Mouse (Mus musculus): Measurements from ENCODE around the gene Fat1.

DNA sequence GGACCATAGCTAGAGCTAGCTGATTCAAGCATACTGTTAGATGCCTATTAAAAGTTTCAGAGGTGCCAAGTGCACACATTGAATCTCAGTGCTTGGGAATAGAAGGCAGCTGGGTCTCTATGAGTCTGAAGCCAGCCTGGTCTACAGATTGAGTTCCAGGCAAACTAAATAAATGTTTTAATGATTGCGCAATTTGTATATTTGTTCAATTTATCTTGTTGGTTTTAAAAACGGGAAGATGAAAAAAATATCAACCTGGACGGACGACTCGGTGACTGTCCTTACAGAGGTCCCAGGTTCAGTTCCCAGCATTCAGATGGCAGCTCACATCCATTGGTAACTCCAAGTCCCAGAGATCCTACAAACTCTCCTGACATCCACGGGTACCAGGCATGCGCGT lies 135.7 kb downstream of the Fat1 start:
- TF ChIP-seq POLR2A (IDR thresholded peaks at IDR 0.05; ENCODE audit: insufficient read depth, low read length), result no peak
- no peak for TF ChIP-seq CTCF (IDR thresholded peaks at IDR 0.05; ENCODE audit: low read depth, low read length)

Data from ES-Bruce4 (cell line).